Mouse (Mus musculus) forebrain, postnatal 0 days (tissue): Measurements from ENCODE around the gene Slc19a2. TPM values are rescaled to one million over a fixed set of nuclear protein-coding genes. Genes with fewer than 3 reads are reported as not detected.

ENCODE experiments used
- ATAC-seq: fragments of 200-750 bp; cut with Nextera tagmentation; 2 replicates; pipeline ENCODE4 v1.8.0; 2017; ENCODE audit warnings: mild to moderate bottlenecking, moderate library complexity
- DNase-seq: peaks from one replicate; pipeline ENCODE4 v3.0.0-alpha.2; 2015
- H3K27ac ChIP-seq: fragments of 300-500 bp; sonication (generic); 2 replicates; pipeline ENCODE4 v1.5.1; 2014; ENCODE audit warnings: low read depth, mild to moderate bottlenecking, antibody characterized with exemption, low read length, moderate library complexity, mixed read lengths
- H3K27me3 ChIP-seq: fragments of 300-500 bp; sonication (generic); 2 replicates; pipeline ENCODE4 v1.6.1; 2014; ENCODE audit warnings: mild to moderate bottlenecking, low read length, mixed read lengths; ENCODE audit not compliant: insufficient read depth
- H3K36me3 ChIP-seq: fragments of 300-500 bp; sonication (generic); 2 replicates; pipeline ENCODE4 v1.6.1; 2014; ENCODE audit warnings: mild to moderate bottlenecking, moderate library complexity; ENCODE audit not compliant: insufficient read depth
- H3K4me1 ChIP-seq: fragments of 300-500 bp; sonication (generic); 2 replicates; pipeline ENCODE4 v1.6.1; 2014; ENCODE audit warnings: antibody characterized with exemption; ENCODE audit not compliant: insufficient read depth
- H3K4me2 ChIP-seq: fragments of 300-500 bp; sonication (generic); 2 replicates; pipeline ENCODE4 v1.6.1; 2014; ENCODE audit warnings: low read depth, mild to moderate bottlenecking, moderate library complexity
- H3K4me3 ChIP-seq: fragments of 300-500 bp; sonication (generic); 2 replicates; pipeline ENCODE4 v1.5.1; 2014; ENCODE audit warnings: low read depth, low read length, mixed read lengths
- H3K9ac ChIP-seq: fragments of 300-500 bp; sonication (generic); 2 replicates; pipeline ENCODE4 v1.6.1; 2014; ENCODE audit warnings: mild to moderate bottlenecking
- H3K9me3 ChIP-seq: fragments of 300-500 bp; sonication (generic); 2 replicates; pipeline ENCODE4 v1.6.1; 2016; ENCODE audit warnings: low read length
- CTCF ChIP-seq: sonication (generic); IDR thresholded peaks from 2 replicates; pipeline ENCODE4 v1.5.1; 2016; ENCODE audit warnings: antibody characterized with exemption, control low read depth, low read depth
- WGBS: fragments of 180-500 bp; shearing (Covaris S2); extraction: QIAGEN DNeasy Blood & Tissue Kit; methylation state at CpG from one replicate; pipeline ENCODE4 v1.1.7; 2014; 5-methylcytosine and 5-hydroxymethylcytosine counted together
- polyA plus RNA-seq: library from polyadenylated mRNA; unstranded; fragments of >200 nt; fragmentation: Nextera tagmentation; extraction: Ambion mirVana; gene quantifications from 2 replicates; pipeline ENCODE4 v1.2.1, GENCODE M21; 2015
- total RNA-seq: library from RNA; depleted of rRNA; stranded (reverse); fragments of >200 nt; gene quantifications from 2 replicates; pipeline ENCODE4 v1.2.3, GENCODE M21; 2014; rRNA removed

The Slc19a2 gene
- total and polyA plus RNA-seq, 2 experiments from 2014 or later: 7.5 to 16.6 TPM

- H3K4me2 ChIP-seq: no peak overlapping the region
- DNase-seq (no peak), ATAC-seq (no peak)
- no peaks in the 10 kb centered on the region for H3K9me3 ChIP-seq
- H3K36me3 ChIP-seq: peaks cover 67% of the 10 kb centered on the region
- no peak for TF ChIP-seq CTCF
- H3K4me3 ChIP-seq: no peak overlapping the region
- H3K27me3 ChIP-seq: no peaks in the 10 kb centered on the region
- H3K27ac ChIP-seq: no peak overlapping the region
- no peaks in the 10 kb centered on the region for H3K4me1 ChIP-seq
- WGBS: 97% methylated on average over 4 of the region's 5 CpGs
- H3K9ac ChIP-seq: no peak overlapping the region
These were observed 47.6 kb downstream of the Slc19a2 start for GRCm38 (mm10) chr1:164296473-164296872.

DNA sequence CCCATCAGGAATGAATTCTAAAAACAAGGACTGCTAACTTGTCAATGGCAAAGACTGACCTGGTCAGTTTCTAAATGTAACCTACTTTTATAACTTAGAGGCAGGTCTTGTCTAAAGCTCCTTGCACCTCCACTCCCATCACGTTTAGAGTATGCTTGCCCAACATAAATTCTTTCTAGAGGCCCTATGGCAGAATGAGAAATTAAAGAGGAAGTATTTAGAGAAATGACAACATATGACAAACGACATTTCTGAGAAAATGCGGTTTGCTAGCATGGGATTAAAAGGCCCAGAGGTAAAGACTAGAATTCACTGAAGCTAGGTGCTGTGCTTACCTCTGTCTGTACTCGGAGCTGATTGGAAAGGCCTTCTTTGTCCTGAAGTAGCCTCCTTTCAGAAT, 53.1 kb downstream of the Slc19a2 start:
- Histone ChIP-seq H3K4me2 (no peak overlapping the region), H3K27ac (no peak overlapping the region), H3K4me1 (peaks cover 8% of the 10 kb centered on the region; the same call in 1 of the 2 replicates), H3K9me3 (no peaks in the 10 kb centered on the region), H3K27me3 (no peaks in the 10 kb centered on the region), H3K36me3 (peaks cover 48% of the 10 kb centered on the region), H3K9ac (no peak overlapping the region), H3K4me3 (no peak overlapping the region)
- ATAC-seq (no peak), DNase-seq (no peak)
- no peak for TF ChIP-seq CTCF
- 94% methylated on average over 4 of the region's 4 CpGs for WGBS

- no peak within 1 kb of the TSS for H3K27ac ChIP-seq
- no peaks in the 10 kb centered on the region for H3K9me3 ChIP-seq
- ATAC-seq (no peak), DNase-seq (no peak)
- no peak within 1 kb of the TSS for H3K4me2 ChIP-seq
- H3K4me1 ChIP-seq: peaks cover 15% of the 10 kb centered on the region; the same call in 1 of the 2 replicates
- H3K4me3 ChIP-seq: no peak within 1 kb of the TSS
- no peaks in the 10 kb centered on the region for H3K27me3 ChIP-seq
- 81% methylated on average over 5 of the region's 5 CpGs for WGBS
- H3K36me3 ChIP-seq: peaks cover 33% of the 10 kb centered on the region
- no peak within 1 kb of the TSS for H3K9ac ChIP-seq
- no peak for TF ChIP-seq CTCF
These were observed 55.0 kb downstream of the Slc19a2 start, which contains the start of gene Nme7 for GRCm38 (mm10) chr1:164303821-164304220. TSS of gene Nme7 (plus strand) at chr1:164304121.

GRCm38 (mm10) chr1:164307124-164307751, 58.4 kb downstream of the Slc19a2 start, which contains the start of gene Blzf1:
TSS of gene Blzf1 (minus strand) at chr1:164307489.
- peak; percentile 99 for ATAC-seq
- H3K9me3 ChIP-seq: no peaks in the 10 kb centered on the region
- WGBS: 1% methylated on average over 35 of the region's 35 CpGs
- peak within 1 kb of the TSS; percentile 80 for H3K27ac ChIP-seq
- peak; percentile 99 for DNase-seq
- no peak for TF ChIP-seq CTCF
- H3K9ac ChIP-seq: peak within 1 kb of the TSS; percentile 59
- no peaks in the 10 kb centered on the region for H3K27me3 ChIP-seq
- peak within 1 kb of the TSS; percentile 80 for H3K4me2 ChIP-seq
- H3K4me1 ChIP-seq: peaks cover 15% of the 10 kb centered on the region; the same call in 1 of the 2 replicates
- H3K4me3 ChIP-seq: peak within 1 kb of the TSS; percentile 57
- H3K36me3 ChIP-seq: peaks cover 3% of the 10 kb centered on the region

DNA sequence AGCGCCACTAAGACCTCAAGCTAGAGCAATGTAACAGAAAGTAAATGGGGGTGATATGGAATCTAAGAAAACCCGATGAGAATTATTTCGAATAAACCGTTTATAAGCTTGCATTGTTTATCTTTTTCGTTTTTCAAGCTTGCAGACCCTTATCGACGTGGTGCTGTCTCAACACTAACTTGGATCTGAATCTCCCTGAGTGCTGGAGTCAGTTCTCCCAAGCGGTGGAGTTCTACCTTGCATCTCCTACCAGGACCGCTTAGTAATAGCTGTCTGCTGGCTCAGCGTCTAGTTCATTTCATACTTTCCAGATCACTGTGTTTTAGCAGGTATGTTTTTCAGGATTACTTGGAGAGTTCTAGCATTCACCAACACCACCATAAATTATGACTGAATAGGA, 59.1 kb downstream of the Slc19a2 start:
- 0 out of 2 replicates have a peak, but pooled peaks have one; percentile 6 for ATAC-seq

GRCm38 (mm10) chr1:164314085-164314484, 65.2 kb downstream of the Slc19a2 start:
- Histone ChIP-seq H3K4me1 (no peaks in the 10 kb centered on the region), H3K27me3 (no peaks in the 10 kb centered on the region), H3K9ac (no peak overlapping the region), H3K4me2 (no peak overlapping the region), H3K9me3 (no peaks in the 10 kb centered on the region), H3K4me3 (no peak overlapping the region), H3K27ac (no peak overlapping the region), H3K36me3 (peaks cover 9% of the 10 kb centered on the region; the same call in 1 of the 2 replicates)
- 92% methylated on average over 5 of the region's 5 CpGs for WGBS
- DNase-seq (no peak), ATAC-seq (no peak)
- TF ChIP-seq CTCF: no peak

More for the DNA sequence above, 59.1 kb downstream of the Slc19a2 start:
- H3K27me3 ChIP-seq: no peaks in the 10 kb centered on the region
- no peak for DNase-seq
- TF ChIP-seq CTCF: no peak
- peak overlapping the region; percentile 57 for H3K4me3 ChIP-seq
- H3K36me3 ChIP-seq: peaks cover 3% of the 10 kb centered on the region; the same call in 1 of the 2 replicates
- WGBS: 13% methylated on average over 10 of the region's 10 CpGs
- peak overlapping the region; percentile 76 for H3K4me2 ChIP-seq
- H3K9ac ChIP-seq: peak overlapping the region; percentile 59
- no peaks in the 10 kb centered on the region for H3K9me3 ChIP-seq
- H3K4me1 ChIP-seq: peaks cover 15% of the 10 kb centered on the region; the same call in 1 of the 2 replicates
- H3K27ac ChIP-seq: peak overlapping the region; percentile 75

Other genes starting within 250 kb of the Slc19a2 start
- gene Sele, start 200.8 kb upstream of the Slc19a2 start, total RNA-seq: not detected in 2 replicates
- gene Sele, start 200.8 kb upstream of the Slc19a2 start, polyA plus RNA-seq: not detected in 2 replicates
- gene Sell, start 187.1 kb upstream of the Slc19a2 start, total RNA-seq: 0.14 and 0.15 TPM in 2 replicates
- 0.11 and 0.14 TPM in 2 replicates for gene Sell, start 187.1 kb upstream of the Slc19a2 start, polyA plus RNA-seq
- gene Selp, start 133.8 kb upstream of the Slc19a2 start, total RNA-seq: not detected in 2 replicates
- gene Selp, start 133.8 kb upstream of the Slc19a2 start, polyA plus RNA-seq: not detected in 2 replicates
- 0.15 and 0.48 TPM in 2 replicates for gene F5, start 97.2 kb upstream of the Slc19a2 start, total RNA-seq
- 0.18 and 0.29 TPM in 2 replicates for gene F5, start 97.2 kb upstream of the Slc19a2 start, polyA plus RNA-seq
- gene Ccdc181, start 26.5 kb downstream of the Slc19a2 start, total RNA-seq: 20.1 and 21.2 TPM in 2 replicates
- 24.2 and 28.1 TPM in 2 replicates for gene Ccdc181, start 26.5 kb downstream of the Slc19a2 start, polyA plus RNA-seq
- gene Nme7, start 55.1 kb downstream of the Slc19a2 start, total RNA-seq: 37.7 and 37.9 TPM in 2 replicates
- 32.1 and 33.2 TPM in 2 replicates for gene Nme7, start 55.1 kb downstream of the Slc19a2 start, polyA plus RNA-seq
- gene Blzf1, start 58.4 kb downstream of the Slc19a2 start, total RNA-seq: 17.5 and 21.5 TPM in 2 replicates
- 16.1 and 22.3 TPM in 2 replicates for gene Blzf1, start 58.4 kb downstream of the Slc19a2 start, polyA plus RNA-seq
- 200 and 226 TPM in 2 replicates for gene Atp1b1, start 209.3 kb downstream of the Slc19a2 start, total RNA-seq
- gene Atp1b1, start 209.3 kb downstream of the Slc19a2 start, polyA plus RNA-seq: 313 and 432 TPM in 2 replicates